ENCODE assay signal across 8 mouse cellular contexts in genomic region chr17:80165741-80166140, GRCm38 (mm10). TPM values are rescaled to one million over a fixed set of nuclear protein-coding genes. Genes with fewer than 3 reads are reported as not detected.
DNase-seq lines count a peak whose midpoint lies in the region; ATAC-seq and TF ChIP-seq lines count a peak whose summit lies in the region.

No protein-coding gene starts in this region.

- WGBS in kidney, embryonic 14.5 days: 70% methylated on average over 6 of the region's 6 CpGs
- WGBS in heart, embryonic 13.5 days: 38% methylated on average over 6 of the region's 6 CpGs
- 38% methylated on average over 6 of the region's 6 CpGs for WGBS in stomach, embryonic 15.5 days
- 56% methylated on average over 6 of the region's 6 CpGs for WGBS in liver, postnatal 0 days (ENCODE audit: insufficient replicate concordance)

- peak; percentile 24 for DNase-seq in kidney, adult 9 months
- peak; percentile 90 for DNase-seq in cerebellum, adult 9-10 months
- peak; percentile 78 to 84 for DNase-seq in left cerebral cortex, adult 9 months (ENCODE audit: low spot score in 2 of 2)
- no peak for DNase-seq in liver, postnatal 0 days
- DNase-seq in ovary, postnatal 36 days (ENCODE audit: low spot score): no peak

- H3K36me3 ChIP-seq in kidney, embryonic 14.5 days (ENCODE audit: control insufficient read depth, insufficient read depth, low read length): no peaks in the 10 kb centered on the region
- no peaks in the 10 kb centered on the region for H3K36me3 ChIP-seq in heart, embryonic 13.5 days
- no peaks in the 10 kb centered on the region for H3K36me3 ChIP-seq in stomach, embryonic 15.5 days
- no peaks in the 10 kb centered on the region for H3K36me3 ChIP-seq in liver, postnatal 0 days (replicated peaks; ENCODE audit: insufficient read depth, low read length)

- TF ChIP-seq EP300 in liver, postnatal 0 days (IDR thresholded peaks at IDR 0.05; ENCODE audit: low read depth): no peak

- H3K4me3 ChIP-seq in kidney, embryonic 14.5 days (ENCODE audit: low read length): no peak overlapping the region
- no peak overlapping the region for H3K4me3 ChIP-seq in heart, embryonic 13.5 days
- no peak overlapping the region for H3K4me3 ChIP-seq in stomach, embryonic 15.5 days (replicated peaks)
- H3K4me3 ChIP-seq in liver, postnatal 0 days (ENCODE audit: low read depth, low read length): no peak overlapping the region

- H3K4me2 ChIP-seq in kidney, embryonic 14.5 days (replicated peaks; ENCODE audit: low read depth, low read length): no peak overlapping the region
- H3K4me2 ChIP-seq in heart, embryonic 13.5 days: no peak overlapping the region
- no peak overlapping the region for H3K4me2 ChIP-seq in stomach, embryonic 15.5 days
- no peak overlapping the region for H3K4me2 ChIP-seq in liver, postnatal 0 days (ENCODE audit: low read depth, low read length)

- no peaks in the 10 kb centered on the region for H3K9me3 ChIP-seq in kidney, embryonic 14.5 days (ENCODE audit: control insufficient read depth, low read length)
- no peaks in the 10 kb centered on the region for H3K9me3 ChIP-seq in heart, embryonic 13.5 days
- H3K9me3 ChIP-seq in stomach, embryonic 15.5 days: no peaks in the 10 kb centered on the region
- no peaks in the 10 kb centered on the region for H3K9me3 ChIP-seq in liver, postnatal 0 days (ENCODE audit: low read length)

- no peaks in the 10 kb centered on the region for H3K27me3 ChIP-seq in kidney, embryonic 14.5 days (ENCODE audit: control insufficient read depth, insufficient read depth, low read length)
- H3K27me3 ChIP-seq in heart, embryonic 13.5 days (replicated peaks): no peaks in the 10 kb centered on the region
- no peaks in the 10 kb centered on the region for H3K27me3 ChIP-seq in stomach, embryonic 15.5 days (replicated peaks)
- no peaks in the 10 kb centered on the region for H3K27me3 ChIP-seq in liver, postnatal 0 days (ENCODE audit: insufficient read depth, low read length)

- no peak for ATAC-seq in kidney, embryonic 14.5 days (ENCODE audit: low FRiP score, low TSS enrichment)
- ATAC-seq in heart, embryonic 13.5 days (ENCODE audit: extremely low read depth, insufficient number of reproducible peaks, low FRiP score, low TSS enrichment): no peak
- ATAC-seq in stomach, embryonic 15.5 days (ENCODE audit: insufficient read depth, low FRiP score, low read depth): no peak
- no peak for ATAC-seq in liver, postnatal 0 days

- H3K9ac ChIP-seq in kidney, embryonic 14.5 days (ENCODE audit: low read depth, low read length): no peak overlapping the region
- no peak overlapping the region for H3K9ac ChIP-seq in heart, embryonic 13.5 days
- H3K9ac ChIP-seq in stomach, embryonic 15.5 days: no peak overlapping the region
- no peak overlapping the region for H3K9ac ChIP-seq in liver, postnatal 0 days (replicated peaks)

- H3K4me1 ChIP-seq in kidney, embryonic 14.5 days (ENCODE audit: control insufficient read depth, insufficient read depth, low read length): peaks cover 10% of the 10 kb centered on the region; the same call in 1 of the 2 replicates
- peaks cover 40% of the 10 kb centered on the region for H3K4me1 ChIP-seq in heart, embryonic 13.5 days
- peaks cover 14% of the 10 kb centered on the region for H3K4me1 ChIP-seq in stomach, embryonic 15.5 days
- H3K4me1 ChIP-seq in liver, postnatal 0 days (ENCODE audit: insufficient read depth): no peaks in the 10 kb centered on the region

- TF ChIP-seq CTCF in liver, postnatal 0 days (IDR thresholded peaks at IDR 0.05; ENCODE audit: low read depth): no peak

- H3K27ac ChIP-seq in kidney, embryonic 14.5 days (ENCODE audit: low read depth, low read length): no peak overlapping the region
- peak overlapping the region; percentile 77 for H3K27ac ChIP-seq in heart, embryonic 13.5 days (replicated peaks)
- peak overlapping the region; percentile 18; the same call in 1 of the 2 replicates for H3K27ac ChIP-seq in stomach, embryonic 15.5 days
- no peak overlapping the region for H3K27ac ChIP-seq in liver, postnatal 0 days (ENCODE audit: low read depth)

RNA-seq across cellular contexts. Expression of gene Galm, which starts 38.5 kb away (rescaled TPM):
- polyA plus RNA-seq in kidney, embryonic 14.5 days (2014; fragmentation: Nextera tagmentation; extraction: Ambion mirVana): 14.1 and 16.4 TPM in 2 replicates
- polyA plus RNA-seq in heart, embryonic 13.5 days (2015; fragmentation: Nextera tagmentation; extraction: Ambion mirVana): 12.1 and 13.0 TPM in 2 replicates
- polyA plus RNA-seq in stomach, embryonic 15.5 days (2015; fragmentation: Nextera tagmentation; extraction: Ambion mirVana): 30.0 and 36.0 TPM in 2 replicates
- polyA plus RNA-seq in liver, postnatal 0 days (2015; fragmentation: Nextera tagmentation; extraction: Ambion mirVana): 47.0 and 47.8 TPM in 2 replicates

RNA-seq across cellular contexts. Expression of gene Srsf7, which starts 41.4 kb away (rescaled TPM):
- 756 and 811 TPM in 2 replicates for polyA plus RNA-seq in kidney, embryonic 14.5 days (2014; fragmentation: Nextera tagmentation; extraction: Ambion mirVana)
- 297 and 314 TPM in 2 replicates for polyA plus RNA-seq in heart, embryonic 13.5 days (2015; fragmentation: Nextera tagmentation; extraction: Ambion mirVana)
- 497 and 548 TPM in 2 replicates for polyA plus RNA-seq in stomach, embryonic 15.5 days (2015; fragmentation: Nextera tagmentation; extraction: Ambion mirVana)
- polyA plus RNA-seq in liver, postnatal 0 days (2015; fragmentation: Nextera tagmentation; extraction: Ambion mirVana): 131 and 142 TPM in 2 replicates

RNA-seq across cellular contexts. Expression of gene Ttc39d, which starts 41.5 kb away (rescaled TPM):
- 0.11 TPM in 1 of 2 replicates, not detected in the other for polyA plus RNA-seq in kidney, embryonic 14.5 days (2014; fragmentation: Nextera tagmentation; extraction: Ambion mirVana)
- polyA plus RNA-seq in heart, embryonic 13.5 days (2015; fragmentation: Nextera tagmentation; extraction: Ambion mirVana): 0.05 and 0.08 TPM in 2 replicates
- polyA plus RNA-seq in stomach, embryonic 15.5 days (2015; fragmentation: Nextera tagmentation; extraction: Ambion mirVana): 0.06 and 0.13 TPM in 2 replicates
- polyA plus RNA-seq in liver, postnatal 0 days (2015; fragmentation: Nextera tagmentation; extraction: Ambion mirVana): not detected in 2 replicates

RNA-seq across cellular contexts. Expression of gene Gemin6, which starts 58.5 kb away (rescaled TPM):
- 49.0 and 61.9 TPM in 2 replicates for polyA plus RNA-seq in kidney, embryonic 14.5 days (2014; fragmentation: Nextera tagmentation; extraction: Ambion mirVana)
- polyA plus RNA-seq in heart, embryonic 13.5 days (2015; fragmentation: Nextera tagmentation; extraction: Ambion mirVana): 24.7 and 32.3 TPM in 2 replicates
- 49.4 and 51.5 TPM in 2 replicates for polyA plus RNA-seq in stomach, embryonic 15.5 days (2015; fragmentation: Nextera tagmentation; extraction: Ambion mirVana)
- 16.9 and 17.5 TPM in 2 replicates for polyA plus RNA-seq in liver, postnatal 0 days (2015; fragmentation: Nextera tagmentation; extraction: Ambion mirVana)

Comparison
In these comparisons a context has a peak if more than half of its experiments do, and no peak if none do; other contexts are left out.
1. DNase-seq: peak in kidney, adult 9 months (single experiment), cerebellum, adult 9-10 months (single experiment) and left cerebral cortex, adult 9 months (2 of 2); none in liver, postnatal 0 days (single experiment) and ovary, postnatal 36 days (single experiment).
2. H3K27ac ChIP-seq: peak in heart, embryonic 13.5 days (single experiment) and stomach, embryonic 15.5 days (single experiment); none in kidney, embryonic 14.5 days (single experiment) and liver, postnatal 0 days (single experiment).